Comparison of ENCODE assay signal across 20 mouse cellular contexts in the genomic region with DNA sequence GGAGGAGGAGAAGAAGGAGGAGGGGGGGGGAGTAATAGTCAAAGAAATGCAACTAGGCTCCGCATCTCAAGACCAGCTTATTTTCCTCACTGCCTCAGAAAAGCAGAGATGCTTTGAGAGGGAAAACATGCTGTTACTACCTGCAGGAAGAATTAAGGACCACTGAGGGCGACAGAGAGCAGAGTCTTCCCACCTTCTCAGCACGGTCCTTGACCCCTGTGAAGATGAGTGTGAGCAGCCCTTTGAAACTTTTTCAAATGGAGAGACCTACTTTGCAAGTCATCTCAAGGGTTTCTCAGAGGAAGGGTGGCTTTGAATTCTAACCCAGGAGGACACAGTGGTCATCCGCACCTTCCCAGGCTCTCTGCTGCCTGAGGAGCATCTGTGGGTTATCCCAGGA. TPM values are rescaled to one million over a fixed set of nuclear protein-coding genes. Genes with fewer than 3 reads are reported as not detected.
DNase-seq lines count a peak whose midpoint lies in the region; ATAC-seq and TF ChIP-seq lines count a peak whose summit lies in the region.
"Had no signal": no experiment of that assay in that cellular context is flagged by ENCODE, and none has a peak within 500 bp of the region (broad histone marks: within the 10 kb centered on the region; RNA-seq: fewer than 3 reads in every experiment).

No protein-coding gene starts in this region.

- peak; percentile 29 for DNase-seq in cerebellum, adult 9-11 months
- no peak for DNase-seq in cerebellum, postnatal 14 days
- DNase-seq in liver, postnatal 0 days, result no peak
- no peak for DNase-seq in brain, embryonic 14.5 days (ENCODE audit: low read depth)
- no peak for DNase-seq in thymus, postnatal 10 days (ENCODE audit: low spot score in 2 of 2)
- DNase-seq: adrenal gland, postnatal 10 days; gastrocnemius, postnatal 10 days; heart, adult 2 months; heart, postnatal 4 days; kidney, adult 2 months; kidney, postnatal 10 days; lung, adult 2 months; right cerebral cortex, postnatal 4 days had no signal

- no peak overlapping the region for H3K27ac ChIP-seq in liver, postnatal 0 days (ENCODE audit: low read depth)
- H3K27ac ChIP-seq in liver, embryonic 12.5 days, result no peak overlapping the region
- H3K27ac ChIP-seq in ES-Bruce4 (ENCODE audit: insufficient read depth, low read length), result no peak overlapping the region
- H3K27ac ChIP-seq: embryonic facial prominence, embryonic 15.5 days; heart, adult 2 months; heart, embryonic 15.5 days; limb, embryonic 10.5 days; stomach, postnatal 0 days had no signal

- 0 out of 2 replicates have a peak, but pooled peaks have one; percentile 2 for TF ChIP-seq CTCF in liver, postnatal 0 days (IDR thresholded peaks at IDR 0.05; ENCODE audit: low read depth)
- TF ChIP-seq CTCF in ES-Bruce4 (IDR thresholded peaks at IDR 0.05; ENCODE audit: low read depth, low read length), result peak; percentile 34
- TF ChIP-seq CTCF in brain, embryonic 14.5 days (IDR thresholded peaks at IDR 0.05; ENCODE audit: borderline replicate concordance, extremely low read depth, insufficient read depth, insufficient read length), result peak; percentile 19; the same call in 1 of the 2 replicates

- H3K4me1 ChIP-seq in liver, postnatal 0 days (ENCODE audit: insufficient read depth), result no peaks in the 10 kb centered on the region
- H3K4me1 ChIP-seq in liver, embryonic 12.5 days, result no peaks in the 10 kb centered on the region
- peaks cover 3% of the 10 kb centered on the region for H3K4me1 ChIP-seq in ES-Bruce4 (ENCODE audit: control insufficient read depth, insufficient read depth, low read length)
- H3K4me1 ChIP-seq: embryonic facial prominence, embryonic 15.5 days; heart, embryonic 15.5 days; limb, embryonic 10.5 days had no signal

- H3K4me2 ChIP-seq in liver, postnatal 0 days (ENCODE audit: low read depth, low read length), result no peak overlapping the region
- no peak overlapping the region for H3K4me2 ChIP-seq in liver, embryonic 12.5 days
- H3K4me2 ChIP-seq: embryonic facial prominence, embryonic 15.5 days; heart, embryonic 15.5 days had no signal

- H3K36me3 ChIP-seq in liver, postnatal 0 days (replicated peaks; ENCODE audit: insufficient read depth, low read length), result no peaks in the 10 kb centered on the region
- no peaks in the 10 kb centered on the region for H3K36me3 ChIP-seq in liver, embryonic 12.5 days
- no peaks in the 10 kb centered on the region for H3K36me3 ChIP-seq in ES-Bruce4 (ENCODE audit: control insufficient read depth, insufficient read depth, low read length, poor library complexity, severe bottlenecking)
- H3K36me3 ChIP-seq: embryonic facial prominence, embryonic 15.5 days; heart, embryonic 15.5 days; limb, embryonic 10.5 days had no signal

- WGBS in liver, postnatal 0 days (ENCODE audit: insufficient replicate concordance), result 19% methylated on average over 4 of the region's 4 CpGs
- 18% methylated on average over 4 of the region's 4 CpGs for WGBS in liver, embryonic 12.5 days (ENCODE audit: insufficient replicate concordance)

- H3K9me3 ChIP-seq in liver, postnatal 0 days (ENCODE audit: low read length), result no peaks in the 10 kb centered on the region
- no peaks in the 10 kb centered on the region for H3K9me3 ChIP-seq in liver, embryonic 12.5 days (replicated peaks)
- no peaks in the 10 kb centered on the region for H3K9me3 ChIP-seq in ES-Bruce4 (replicated peaks; ENCODE audit: control insufficient read depth, insufficient read depth, low read length, poor library complexity, severe bottlenecking)
- H3K9me3 ChIP-seq: embryonic facial prominence, embryonic 15.5 days; heart, embryonic 15.5 days; limb, embryonic 10.5 days had no signal

- TF ChIP-seq EP300 in liver, postnatal 0 days (IDR thresholded peaks at IDR 0.05; ENCODE audit: low read depth), result no peak
- TF ChIP-seq EP300 in ES-Bruce4 (IDR thresholded peaks at IDR 0.05; ENCODE audit: insufficient read depth, low read depth, low read length), result no peak

- peaks cover 5% of the 10 kb centered on the region; the same call in 1 of the 2 replicates for H3K27me3 ChIP-seq in liver, postnatal 0 days (ENCODE audit: insufficient read depth, low read length)
- H3K27me3 ChIP-seq in liver, embryonic 12.5 days (replicated peaks), result peaks cover 56% of the 10 kb centered on the region
- H3K27me3 ChIP-seq in ES-Bruce4 (ENCODE audit: control insufficient read depth, insufficient read depth, low read length, poor library complexity, severe bottlenecking), result no peaks in the 10 kb centered on the region

- no peak overlapping the region for H3K9ac ChIP-seq in liver, postnatal 0 days (replicated peaks)
- H3K9ac ChIP-seq in liver, embryonic 12.5 days, result no peak overlapping the region
- H3K9ac ChIP-seq in ES-Bruce4 (ENCODE audit: low read depth, poor library complexity, severe bottlenecking), result no peak overlapping the region
- H3K9ac ChIP-seq: embryonic facial prominence, embryonic 15.5 days; heart, embryonic 15.5 days had no signal

- H3K4me3 ChIP-seq in liver, postnatal 0 days (ENCODE audit: low read depth, low read length), result no peak overlapping the region
- H3K4me3 ChIP-seq in liver, embryonic 12.5 days, result no peak overlapping the region
- H3K4me3 ChIP-seq in ES-Bruce4 (ENCODE audit: low read depth, low read length), result no peak overlapping the region
- H3K4me3 ChIP-seq: embryonic facial prominence, embryonic 15.5 days; heart, adult 2 months; heart, embryonic 15.5 days; limb, embryonic 10.5 days; megakaryocyte, embryonic 14.5 days had no signal

- TF ChIP-seq POLR2A in ES-Bruce4 (IDR thresholded peaks at IDR 0.05; ENCODE audit: insufficient read depth, low read length), result no peak
- no peak for TF ChIP-seq POLR2A in brain, embryonic 14.5 days (IDR thresholded peaks at IDR 0.05; ENCODE audit: borderline replicate concordance, extremely low read depth, insufficient read depth, insufficient read length, poor library complexity, severe bottlenecking)

- no peak for ATAC-seq in liver, postnatal 0 days
- ATAC-seq in liver, embryonic 12.5 days, result no peak

RNA-seq across cellular contexts. Expression of a gene that starts 6.7 kb away (rescaled TPM):
- 0.07 and 0.11 TPM in 2 replicates for polyA plus RNA-seq in liver, postnatal 0 days (2015; fragmentation: Nextera tagmentation; extraction: Ambion mirVana)
- polyA plus RNA-seq in liver, embryonic 12.5 days (2016; fragmentation: Nextera tagmentation; extraction: Ambion mirVana), result not detected in 2 replicates
- polyA plus RNA-seq in ES-Bruce4 (2011; ENCODE audit: insufficient read depth, insufficient read length, low read depth, missing spikeins), result 0.69 and 1.1 TPM in 2 replicates
- polyA plus RNA-seq in brain, embryonic 14.5 days (2012; rRNA removed), result 24.5 and 33.1 TPM in 2 replicates
- polyA plus RNA-seq: limb, embryonic 10.5 days had no signal

Comparison
In these comparisons a context has a peak if more than half of its experiments do, and no peak if none do; other contexts are left out.
1. RNA of a gene that starts 6.7 kb away (polyA plus RNA-seq): 24.5 to 33.1 TPM in brain, embryonic 14.5 days; 0.69 to 1.1 TPM in ES-Bruce4, 0.07 to 0.11 TPM in liver, postnatal 0 days and not detected in liver, embryonic 12.5 days; every median in the first group is over 10 times any median in the second.
2. Peak in every context shown above with its lines, with median percentiles within 50 percentile points of each other: CTCF ChIP-seq.